Mouse (Mus musculus) MEL (cell line): Measurements from ENCODE around the gene Vps35l. TPM values are rescaled to one million over a fixed set of nuclear protein-coding genes. Genes with fewer than 3 reads are reported as not detected.

Source experiments
- DNase-seq: peaks from one replicate; pipeline ENCODE4 v3.0.0; 2011; ENCODE audit warnings: low read depth, low spot score
- H3K27ac ChIP-seq: 2 replicates; pipeline ENCODE4 v1.5.1; 2012; ENCODE audit warnings: low read depth, mild to moderate bottlenecking, control low read depth, low read length, moderate library complexity; ENCODE audit not compliant: control insufficient read depth
- H3K27me3 ChIP-seq, 2 experiments: fragments of 150-350 bp in 1 of 2; sonication (generic) in 1 of 2; 2 replicates each; pipeline ENCODE4 v1.6.1; 2012; ENCODE audit warnings: low read length in 2 of 2, mild to moderate bottlenecking in 2 of 2, improper control_type of control experiment in 1 of 2, moderate library complexity in 1 of 2; ENCODE audit not compliant: insufficient read depth in 2 of 2, control insufficient read depth in 1 of 2
- H3K36me3 ChIP-seq, 2 experiments: 2 replicates each; pipeline ENCODE4 v1.6.1; 2012 to 2014; ENCODE audit warnings: low read length in 2 of 2, improper control_type of control experiment in 1 of 2, inconsistent platforms in 1 of 2, mild to moderate bottlenecking in 1 of 2; ENCODE audit not compliant: insufficient read depth in 2 of 2, control insufficient read depth in 1 of 2
- H3K4me1 ChIP-seq, 2 experiments: fragments of 150-350 bp in 1 of 2; sonication (generic) in 1 of 2; 2 replicates each; pipeline ENCODE4 v1.6.1; 2012; ENCODE audit warnings: low read length in 2 of 2, improper control_type of control experiment in 1 of 2, mild to moderate bottlenecking in 1 of 2; ENCODE audit not compliant: insufficient read depth in 2 of 2, control insufficient read depth in 1 of 2
- H3K4me3 ChIP-seq, 2 experiments: fragments of 150-350 bp in 1 of 2; sonication (generic) in 1 of 2; 2 replicates each; pipeline ENCODE4 v1.5.1; 2012; ENCODE audit warnings: low read depth in 2 of 2, low read length in 2 of 2, mild to moderate bottlenecking in 2 of 2, moderate library complexity in 2 of 2, control low read depth in 1 of 2, improper control_type of control experiment in 1 of 2; ENCODE audit not compliant: control insufficient read depth in 1 of 2, insufficient read depth in 1 of 2
- H3K79me2 ChIP-seq: 2 replicates; pipeline ENCODE4 v1.6.1; 2012; ENCODE audit warnings: mild to moderate bottlenecking, low read length, moderate library complexity; ENCODE audit not compliant: control insufficient read depth, poor library complexity, insufficient read depth
- H3K9ac ChIP-seq: 2 replicates; pipeline ENCODE4 v1.6.1; 2012; ENCODE audit warnings: low read depth, mild to moderate bottlenecking, control low read depth, low read length, moderate library complexity; ENCODE audit not compliant: control insufficient read depth, poor library complexity, severe bottlenecking
- H3K9me3 ChIP-seq: fragments of 150-350 bp; sonication (generic); replicated peaks from 2 replicates; pipeline ENCODE4 v1.6.1; 2012; ENCODE audit warnings: mild to moderate bottlenecking, low read length, improper control_type of control experiment, moderate library complexity; ENCODE audit not compliant: insufficient read depth
- CHD2 ChIP-seq: IDR thresholded peaks from 2 replicates; pipeline ENCODE4 v1.6.1; 2011; ENCODE audit warnings: low read length, improper control_type of control experiment
- CTCF ChIP-seq, 3 experiments: IDR thresholded peaks in 2 of 3; conservative IDR thresholded peaks in 1 of 3; 2 replicates each; pipeline ENCODE4 v1.5.1; 2011 to 2012; ENCODE audit warnings: low read length in 3 of 3, low read depth in 2 of 3, mild to moderate bottlenecking in 2 of 3, improper control_type of control experiment in 1 of 3, inconsistent platforms in 1 of 3, mixed read lengths in 1 of 3, moderate library complexity in 1 of 3; ENCODE audit not compliant: control insufficient read depth in 1 of 3, insufficient read depth in 1 of 3, poor library complexity in 1 of 3, severe bottlenecking in 1 of 3
- E2F4 ChIP-seq: IDR thresholded peaks from 2 replicates; pipeline ENCODE4 v1.6.1; 2011; ENCODE audit warnings: low read depth, low read length, improper control_type of control experiment, borderline replicate concordance
- ELF1 ChIP-seq: IDR thresholded peaks from 2 replicates; pipeline ENCODE4 v1.6.1; 2014; ENCODE audit warnings: low read depth, mild to moderate bottlenecking, inconsistent platforms, low read length, improper control_type of control experiment, moderate library complexity
- EP300 ChIP-seq, 2 experiments: IDR thresholded peaks; 2 replicates each; pipeline ENCODE4 v1.6.1; 2011; ENCODE audit warnings: improper control_type of control experiment in 2 of 2, low read length in 2 of 2, low read depth in 1 of 2, mild to moderate bottlenecking in 1 of 2
- GABPA ChIP-seq: IDR thresholded peaks from 2 replicates; pipeline ENCODE4 v1.6.1; 2012; ENCODE audit warnings: low read depth, mild to moderate bottlenecking, inconsistent platforms, low read length, improper control_type of control experiment, moderate library complexity
- GATA1 ChIP-seq: IDR thresholded peaks from 2 replicates; pipeline ENCODE4 v1.6.1; 2011; ENCODE audit warnings: low read depth, low read length, improper control_type of control experiment
- HCFC1 ChIP-seq: IDR thresholded peaks from 2 replicates; pipeline ENCODE4 v1.6.1; 2012; ENCODE audit warnings: low read depth, mild to moderate bottlenecking, inconsistent platforms, low read length, improper control_type of control experiment, moderate library complexity
- JUND ChIP-seq: IDR thresholded peaks from 2 replicates; pipeline ENCODE4 v1.6.1; 2011; ENCODE audit warnings: low read depth, mild to moderate bottlenecking, improper control_type of control experiment, low read length
- MAX ChIP-seq: IDR thresholded peaks from 2 replicates; pipeline ENCODE4 v1.6.1; 2011; ENCODE audit warnings: low read length, improper control_type of control experiment
- MAZ ChIP-seq: IDR thresholded peaks from 2 replicates; pipeline ENCODE4 v1.6.1; 2012; ENCODE audit warnings: low read depth, mild to moderate bottlenecking, inconsistent platforms, low read length, improper control_type of control experiment
- MXI1 ChIP-seq: IDR thresholded peaks from 2 replicates; pipeline ENCODE4 v1.6.1; 2011; ENCODE audit warnings: mild to moderate bottlenecking, low read depth, low read length, improper control_type of control experiment
- MYB ChIP-seq: IDR thresholded peaks from 2 replicates; pipeline ENCODE4 v1.6.1; 2011; ENCODE audit warnings: mild to moderate bottlenecking, low read depth, low read length, improper control_type of control experiment
- MYC ChIP-seq: IDR thresholded peaks from 2 replicates; pipeline ENCODE4 v1.6.1; 2011; ENCODE audit warnings: low read depth, mild to moderate bottlenecking, low read length, improper control_type of control experiment, moderate library complexity
- NRF1 ChIP-seq: IDR thresholded peaks from 2 replicates; pipeline ENCODE4 v1.6.1; 2014; ENCODE audit warnings: low read depth, mild to moderate bottlenecking, inconsistent platforms, low read length, improper control_type of control experiment, moderate library complexity; ENCODE audit not compliant: poor library complexity, insufficient read depth, severe bottlenecking
- POLR2A ChIP-seq, 2 experiments: IDR thresholded peaks; 2 replicates each; pipeline ENCODE4 v1.6.1; 2011 to 2012; ENCODE audit warnings: low read length in 2 of 2, mild to moderate bottlenecking in 2 of 2, control low read depth in 1 of 2, improper control_type of control experiment in 1 of 2, low read depth in 1 of 2, moderate library complexity in 1 of 2; ENCODE audit not compliant: control insufficient read depth in 1 of 2, insufficient read depth in 1 of 2, poor library complexity in 1 of 2
- POLR2AphosphoS2 ChIP-seq: IDR thresholded peaks from 2 replicates; pipeline ENCODE4 v1.6.1; 2011; ENCODE audit warnings: low read length, improper control_type of control experiment
- SIN3A ChIP-seq: IDR thresholded peaks from 2 replicates; pipeline ENCODE4 v1.6.1; 2012; ENCODE audit warnings: low read length, improper control_type of control experiment, inconsistent platforms
- SMC3 ChIP-seq: IDR thresholded peaks from 2 replicates; pipeline ENCODE4 v1.6.1; 2011; ENCODE audit warnings: low read depth, low read length, improper control_type of control experiment
- TAL1 ChIP-seq: IDR thresholded peaks from 2 replicates; pipeline ENCODE4 v1.6.1; 2012; ENCODE audit warnings: mild to moderate bottlenecking, inconsistent platforms, low read length, moderate library complexity, mixed read lengths
- TCF12 ChIP-seq: IDR thresholded peaks from 2 replicates; pipeline ENCODE4 v1.6.1; 2014; ENCODE audit warnings: low read depth, mild to moderate bottlenecking, inconsistent platforms, low read length, improper control_type of control experiment, moderate library complexity
- UBTF ChIP-seq: IDR thresholded peaks from 2 replicates; pipeline ENCODE4 v1.6.1; 2012; ENCODE audit warnings: low read depth, mild to moderate bottlenecking, inconsistent platforms, low read length, improper control_type of control experiment, moderate library complexity, borderline replicate concordance; ENCODE audit not compliant: insufficient read depth
- polyA plus RNA-seq, 2 experiments: library from polyadenylated mRNA; stranded (reverse) in 1 of 2; unstranded in 1 of 2; fragments of >175 nt in 1 of 2; fragments of >200 nt in 1 of 2; gene quantifications; 2 replicates each; pipeline versions ENCODE4 v1.2.1 to v1.2.4; 2012; ENCODE audit warnings: low replicate concordance in 2 of 2, low read depth in 1 of 2; ENCODE audit not compliant: insufficient read length in 2 of 2, insufficient read depth in 1 of 2, missing spikeins in 1 of 2
- total RNA-seq: library from RNA; depleted of rRNA; stranded (reverse); fragments of 300-350 nt; gene quantifications from 2 replicates; pipeline ENCODE4 v1.2.3, GENCODE M21; 2012

Vps35l gene
- total and polyA plus RNA-seq, 3 experiments = 37.6 to 87.4 TPM; not detected in 1

- TF ChIP-seq CTCF (IDR thresholded peaks at IDR 0.05 in 2 of 3, conservative IDR thresholded peaks at IDR 0.05 in 1 of 3; ENCODE audit: control insufficient read depth in 1 of 3, insufficient read depth in 1 of 3, low read depth in 2 of 3, low read length in 3 of 3, poor library complexity in 1 of 3, severe bottlenecking in 1 of 3) = no peak
- TF ChIP-seq MAX = no peak; the same call in 1 of the 2 replicates
- TF ChIP-seq, all 39 proteins: peak for 4
These were observed 111.5 kb downstream of the Vps35l start (continued) for GRCm38 (mm10) chr7:118851571-118851970.

GRCm38 (mm10) chr7:118852611-118853010, 112.6 kb downstream of the Vps35l start:
- Histone ChIP-seq H3K79me2 (peaks cover 45% of the 10 kb centered on the region), H3K9ac (no peak overlapping the region)
- TF ChIP-seq MYB (no peak), SMC3 (no peak), GABPA (no peak), HCFC1 (no peak), MYC (no peak), POLR2AphosphoS2 (no peak), ELF1 (no peak), JUND (no peak), SIN3A (no peak)
- TF ChIP-seq, all 39 proteins: peak for 0
- Histone ChIP-seq H3K4me1 (peaks cover 5 to 32% of the 10 kb centered on the region in 2 experiments), H3K36me3 (peaks cover 5 to 38% of the 10 kb centered on the region in 2 experiments; a peak in 3 of 4 replicates), H3K4me3 (no peak overlapping the region), H3K27ac (no peak overlapping the region), H3K9me3 (no peaks in the 10 kb centered on the region), H3K27me3 (no peaks in the 10 kb centered on the region)
- DNase-seq = no peak

- peaks cover 5 to 43% of the 10 kb centered on the region in 2 experiments; a peak in 3 of 4 replicates for H3K36me3 ChIP-seq
- peak overlapping the region; percentile 85 for H3K9ac ChIP-seq
- H3K9me3 ChIP-seq = no peaks in the 10 kb centered on the region
- no peaks in the 10 kb centered on the region for H3K27me3 ChIP-seq
- peak overlapping the region; percentile 60 for H3K27ac ChIP-seq
- H3K4me1 ChIP-seq = peaks cover 5 to 42% of the 10 kb centered on the region in 2 experiments
- H3K4me3 ChIP-seq = peak overlapping the region; percentile 62 to 92
- H3K79me2 ChIP-seq = peaks cover 45% of the 10 kb centered on the region
- TF ChIP-seq MYC = no peak
- no peak for TF ChIP-seq SMC3
- TF ChIP-seq E2F4 = no peak
- TF ChIP-seq MAX = no peak
- TF ChIP-seq ELF1 = no peak
- TF ChIP-seq TCF12 = no peak
- TF ChIP-seq NRF1 = no peak
- TF ChIP-seq UBTF = no peak
- TF ChIP-seq GATA1 = no peak
- no peak for TF ChIP-seq GABPA
- TF ChIP-seq EP300 (IDR thresholded peaks at IDR 0.05; ENCODE audit: low read depth in 1 of 2, low read length in 2 of 2) = no peak
- no peak for TF ChIP-seq MXI1
- TF ChIP-seq CHD2 = no peak
- TF ChIP-seq SIN3A = no peak
- TF ChIP-seq POLR2A (IDR thresholded peaks at IDR 0.05; ENCODE audit: control insufficient read depth in 1 of 2, insufficient read depth in 1 of 2, low read depth in 1 of 2, low read length in 2 of 2, poor library complexity in 1 of 2) = no peak
- TF ChIP-seq MAZ = no peak
- no peak for TF ChIP-seq TAL1
- DNase-seq = peak; percentile 72
These were observed 114.6 kb downstream of the Vps35l start for GRCm38 (mm10) chr7:118854606-118855005.
